Mouse (Mus musculus): ENCODE data around the gene Parp14.

Gene Parp14

DNA sequence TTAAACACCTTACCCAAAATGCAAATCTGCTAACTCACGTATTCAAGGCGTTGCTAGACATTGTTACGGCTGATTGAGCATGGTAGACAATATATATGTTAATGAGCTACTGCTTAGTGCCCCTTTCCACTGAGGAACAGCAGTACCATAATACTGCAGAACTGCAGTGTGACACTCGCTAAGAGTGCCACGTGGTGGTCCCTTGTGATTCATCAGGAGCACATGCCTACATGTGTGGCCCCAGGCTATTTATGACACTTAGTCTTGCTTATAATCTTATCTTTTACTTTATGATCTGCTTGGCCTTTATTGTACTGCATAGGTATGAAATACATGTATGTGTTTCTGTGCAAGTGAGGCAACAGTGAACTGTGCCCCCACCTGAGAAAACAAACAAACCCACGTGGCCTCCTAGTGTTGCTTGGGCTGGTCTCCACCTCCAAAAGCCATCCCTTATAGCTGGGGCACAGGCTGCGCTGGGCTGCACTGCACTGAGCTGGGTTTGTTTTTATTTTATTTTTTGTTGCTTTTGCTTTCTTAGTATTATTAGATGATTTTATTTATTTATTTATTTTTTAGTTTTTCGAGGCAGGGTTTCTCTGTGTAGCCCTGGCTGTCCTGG, 83.7 kb downstream of the Parp14 start:
- no peak for DNase-seq (ENCODE audit: low spot score in 2 of 2)

DNA sequence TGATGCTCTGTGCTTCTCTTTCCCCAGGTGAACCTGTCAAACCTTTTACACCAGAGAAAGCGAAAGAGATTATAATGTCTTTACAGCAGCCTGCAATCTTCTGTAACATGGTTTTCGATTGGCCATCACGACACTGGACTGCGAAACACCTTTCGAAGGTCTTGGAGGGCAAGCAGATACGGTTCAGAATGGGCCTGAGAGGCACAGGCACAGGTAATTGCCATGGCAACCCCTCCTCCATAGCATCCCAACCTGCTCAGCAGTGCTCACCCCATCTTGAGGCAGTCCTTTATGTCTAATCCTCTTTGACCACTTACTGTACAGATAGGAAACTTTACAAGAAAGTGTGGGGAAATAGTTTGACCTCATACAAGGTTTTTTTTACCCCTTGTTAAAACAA, 84.2 kb downstream of the Parp14 start:
- DNase-seq (ENCODE audit: low spot score in 2 of 2), result no peak

DNA sequence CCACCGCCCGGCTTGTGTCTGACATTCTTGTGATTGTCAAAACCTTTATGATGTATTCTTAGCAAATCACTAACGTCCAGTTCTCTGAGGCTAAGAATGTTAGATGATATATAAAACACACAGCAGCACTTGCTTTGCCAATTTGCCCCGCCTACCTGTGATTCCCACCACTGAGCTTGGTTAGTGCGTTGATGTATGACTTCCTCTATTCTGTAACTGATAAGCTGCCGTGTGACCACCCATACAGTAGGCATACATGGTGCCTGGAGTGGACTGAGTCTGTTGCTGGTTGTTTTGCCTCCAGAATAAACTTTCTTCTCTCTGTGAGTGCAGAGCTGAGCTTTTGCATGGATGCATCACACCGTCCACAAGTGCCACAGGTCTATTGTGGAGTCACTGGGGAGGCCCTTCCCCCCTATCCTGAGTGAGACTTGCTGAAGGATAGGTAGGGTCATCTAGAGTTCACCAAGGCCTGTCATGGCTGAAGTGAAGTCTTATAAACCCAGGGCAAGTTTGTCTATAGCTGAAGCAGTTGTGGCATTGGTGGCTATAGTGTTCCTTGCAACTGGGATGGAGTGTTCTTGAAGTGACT, 87.1 kb downstream of the Parp14 start:
- DNase-seq (ENCODE audit: low spot score in 2 of 2), result no peak

DNA sequence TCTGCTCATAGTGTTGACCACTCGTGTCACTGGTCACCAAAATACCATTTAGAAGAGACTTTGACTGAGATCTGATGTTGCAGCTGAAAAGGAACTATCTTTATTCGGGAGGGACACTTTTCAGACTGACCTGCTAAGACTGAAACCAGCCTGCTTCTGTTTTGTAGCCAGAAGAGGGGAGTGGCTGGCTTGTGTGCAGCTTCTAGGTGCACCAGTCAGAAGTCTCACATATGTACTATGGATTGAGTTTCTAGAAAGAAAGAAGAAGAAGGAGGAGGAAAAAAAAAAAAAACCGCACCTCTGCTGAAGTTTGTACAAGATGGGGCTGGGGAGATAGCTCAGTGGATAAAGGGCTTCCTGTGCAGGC, 88.2 kb downstream of the Parp14 start:
- no peak for DNase-seq (ENCODE audit: low spot score in 2 of 2)

Data from urinary bladder, postnatal 36 days (tissue).